Mouse (Mus musculus) adrenal gland, adult 2 months (tissue): ENCODE measurements around the gene Vmn1r24. TPM values are rescaled to one million over a fixed set of nuclear protein-coding genes. Genes with fewer than 3 reads are reported as not detected.
"Not testable (repeated sequence)": the region's sequence is repeated elsewhere in the genome, so short reads cannot be mapped to it uniquely, and the experiment has no call there.

Source experiments
- DNase-seq: peaks from one replicate; pipeline ENCODE4 v3.0.0; 2021
- long read RNA-seq: library from polyadenylated mRNA; stranded (forward); transcript quantifications from one replicate; pipeline ENCODE4 v2.0.0, GENCODE M21; 2021
- polyA plus RNA-seq: library from polyadenylated mRNA; depleted of rRNA; stranded (reverse); fragments of >200 nt; gene quantifications from 2 replicates; pipeline ENCODE4 v1.2.3, GENCODE M21; 2012; rRNA removed
- total RNA-seq, 2 experiments: library from RNA; stranded (reverse); gene quantifications; 2 replicates each; pipeline ENCODE4 v1.2.3; 2021

The Vmn1r24 gene
- not detected for total RNA-seq
- not detected in 2 replicates for polyA plus RNA-seq
- long read RNA-seq: 0 reads

DNA sequence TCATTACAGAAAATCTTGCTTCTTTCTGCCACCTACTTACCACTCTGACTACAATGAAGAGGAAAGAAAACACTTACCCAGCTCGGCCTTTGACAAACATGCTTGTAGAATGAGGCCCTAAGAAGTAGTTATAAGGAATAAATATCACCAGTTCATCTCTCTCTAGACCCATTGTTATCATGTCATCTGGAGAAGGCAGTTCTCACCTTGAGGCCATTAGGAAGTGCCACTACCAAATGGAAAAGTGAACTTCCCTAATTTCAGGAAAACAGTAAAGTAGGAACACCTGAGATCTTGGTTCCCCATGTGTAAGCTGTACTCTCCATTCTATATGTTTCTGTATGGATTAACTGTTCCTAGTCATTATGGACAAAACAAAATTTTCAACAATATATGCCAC lies at the start of gene Vmn1r24:
Vmn1r24 (minus strand) TSS at position 101 of the 400 bp plus-strand sequence.
- not testable (repeated sequence) for DNase-seq

DNA sequence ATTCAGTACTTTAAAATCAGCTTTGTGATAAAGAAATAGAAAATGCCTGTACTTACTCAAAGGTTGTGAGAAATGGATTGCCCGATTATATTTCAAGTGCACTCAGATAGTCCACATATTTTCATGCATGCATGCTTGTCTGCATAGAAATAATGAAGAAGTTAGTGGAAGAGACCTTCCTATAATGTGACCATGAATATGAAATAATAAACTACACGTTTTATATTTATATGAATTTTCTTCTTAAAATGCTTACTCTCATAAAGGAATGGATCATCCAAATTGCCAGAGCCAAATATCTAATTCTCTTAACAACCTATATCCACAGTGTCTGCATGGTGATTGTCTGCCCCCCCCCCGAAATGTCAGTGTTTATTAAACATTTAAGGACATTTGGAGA lies 19.4 kb upstream of the Vmn1r24 start, which contains the start of gene Vmn1r25:
Vmn1r25 (minus strand) TSS at position 101 of the 400 bp plus-strand sequence.
- no peak for DNase-seq

DNA sequence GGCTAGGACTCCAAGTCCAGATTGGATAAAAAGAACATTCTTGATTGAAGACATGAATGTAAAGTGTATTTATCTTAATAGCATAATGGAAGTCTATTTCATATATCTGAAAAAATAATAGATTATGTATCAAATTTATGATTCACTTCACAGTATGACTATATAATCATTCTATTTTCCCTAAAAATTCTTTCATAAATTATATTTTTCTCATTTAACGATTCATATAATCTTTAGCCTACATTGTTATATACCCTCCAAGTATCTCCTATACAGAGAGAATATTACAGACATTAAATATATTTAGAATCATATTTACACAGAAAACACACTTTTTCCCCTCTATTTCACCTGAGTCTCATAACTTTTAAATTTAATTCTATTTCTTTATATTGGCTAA lies 34.6 kb downstream of the Vmn1r24 start, which contains the start of gene Vmn1r23:
Vmn1r23 (minus strand) TSS at position 101 of the 400 bp plus-strand sequence.
- DNase-seq: no peak

DNA sequence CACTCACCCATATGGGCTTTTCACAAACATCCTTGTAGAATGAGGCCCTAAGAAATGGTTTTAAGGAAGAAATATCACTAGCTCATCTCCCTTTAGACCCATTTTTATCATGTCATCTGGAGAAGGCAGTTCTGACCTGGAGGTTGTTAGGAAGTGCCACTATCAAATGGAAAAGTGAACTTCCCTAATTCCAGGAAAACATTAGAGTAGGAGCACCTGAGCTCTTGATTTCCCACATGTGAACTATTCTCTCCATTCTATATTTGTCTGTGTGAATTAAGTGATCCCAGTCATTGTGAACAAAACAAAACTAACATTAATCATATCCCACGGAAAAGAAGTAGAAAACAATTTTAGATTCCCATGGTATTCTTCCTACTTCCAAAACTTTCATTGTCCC lies 53.4 kb downstream of the Vmn1r24 start, which contains the start of gene Vmn1r22:
Vmn1r22 (minus strand) TSS at position 101 of the 400 bp plus-strand sequence.
- no peak for DNase-seq

Other genes starting within 250 kb of the Vmn1r24 start
- 10 to 100 TPM; 12.7 to 17.3 TPM for gene Vopp1, start 136.3 kb downstream of the Vmn1r24 start, total RNA-seq
- gene Vopp1, start 136.3 kb downstream of the Vmn1r24 start, polyA plus RNA-seq: 8.5 and 10.6 TPM in 2 replicates
- gene Vmn1r21, start 111.2 kb downstream of the Vmn1r24 start, total RNA-seq: not detected
- gene Vmn1r21, start 111.2 kb downstream of the Vmn1r24 start, polyA plus RNA-seq: not detected in 2 replicates
- gene Vmn1r22, start 53.5 kb downstream of the Vmn1r24 start, total RNA-seq: not detected
- not detected in 2 replicates for gene Vmn1r22, start 53.5 kb downstream of the Vmn1r24 start, polyA plus RNA-seq
- gene Vmn1r23, start 34.7 kb downstream of the Vmn1r24 start, total RNA-seq: not detected
- not detected in 2 replicates for gene Vmn1r23, start 34.7 kb downstream of the Vmn1r24 start, polyA plus RNA-seq
- not detected for gene Vmn1r25, start 19.3 kb upstream of the Vmn1r24 start, total RNA-seq
- gene Vmn1r25, start 19.3 kb upstream of the Vmn1r24 start, polyA plus RNA-seq: not detected in 2 replicates
- gene Vmn1r26, start 53.7 kb upstream of the Vmn1r24 start, total RNA-seq: not detected
- gene Vmn1r26, start 53.7 kb upstream of the Vmn1r24 start, polyA plus RNA-seq: not detected in 2 replicates